Mouse (Mus musculus): Measurements from ENCODE around the gene Dnah17. TPM values are rescaled to one million over a fixed set of nuclear protein-coding genes. Genes with fewer than 3 reads are reported as not detected.
A peak's percentile ranks its signal among the peaks of the same experiment; 100 is the strongest.

Dnah17 gene
- total RNA-seq, 2 experiments from 2014 or later, result 0.08 to 0.42 TPM

DNA sequence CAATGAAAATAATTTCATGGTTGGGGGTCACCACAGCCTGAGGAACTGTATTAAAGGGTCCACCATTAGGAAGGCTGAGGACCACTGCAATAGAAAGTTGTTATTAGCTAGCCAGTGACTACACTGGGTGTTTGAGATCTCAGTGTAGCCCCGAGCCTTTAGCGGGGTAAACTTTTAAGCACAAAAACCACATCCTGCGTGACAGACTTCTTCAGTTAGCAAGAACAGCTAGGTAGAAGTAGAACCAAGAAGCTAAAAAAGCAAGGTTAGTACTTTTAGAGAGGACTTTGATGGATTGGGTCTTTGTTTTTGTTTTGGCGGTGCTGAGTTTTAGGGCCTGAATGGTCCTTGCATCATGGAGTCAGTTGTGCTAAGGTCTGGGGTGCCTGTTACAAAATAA is 13.3 kb upstream of the Dnah17 start:
- no peak for DNase-seq (ENCODE audit: low spot score in 2 of 2)

DNA sequence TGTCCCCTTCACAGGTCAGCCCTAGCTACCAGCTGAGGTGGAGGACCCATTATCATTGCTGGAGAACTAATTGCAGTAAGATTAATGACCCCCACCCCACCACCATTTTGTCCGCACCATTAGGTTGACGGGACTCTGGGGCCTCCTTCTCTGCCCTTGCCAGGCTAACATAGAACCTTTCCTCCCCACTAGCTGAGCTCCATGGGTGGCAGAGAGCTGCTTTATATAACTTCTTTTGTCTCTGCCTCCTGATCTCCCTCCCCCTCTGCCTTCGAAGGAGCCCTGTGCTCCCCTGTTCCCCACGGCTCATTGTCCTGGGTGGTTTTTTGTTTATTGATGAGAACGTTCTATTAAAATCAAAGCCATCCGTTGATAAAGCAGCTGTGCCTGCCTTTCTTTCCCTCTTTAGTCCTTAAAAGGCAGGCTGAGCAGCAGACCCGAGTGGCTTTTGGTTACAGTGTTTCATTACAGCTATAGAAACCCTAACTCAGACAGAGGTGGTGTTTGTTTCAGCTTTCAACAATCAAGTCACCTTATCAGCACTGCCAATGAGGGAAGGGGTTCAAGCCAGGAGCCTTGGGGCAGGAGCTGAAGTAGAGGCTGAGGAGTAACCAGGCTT is 12.2 kb upstream of the Dnah17 start:
- DNase-seq (ENCODE audit: low spot score in 2 of 2), result no peak

DNA sequence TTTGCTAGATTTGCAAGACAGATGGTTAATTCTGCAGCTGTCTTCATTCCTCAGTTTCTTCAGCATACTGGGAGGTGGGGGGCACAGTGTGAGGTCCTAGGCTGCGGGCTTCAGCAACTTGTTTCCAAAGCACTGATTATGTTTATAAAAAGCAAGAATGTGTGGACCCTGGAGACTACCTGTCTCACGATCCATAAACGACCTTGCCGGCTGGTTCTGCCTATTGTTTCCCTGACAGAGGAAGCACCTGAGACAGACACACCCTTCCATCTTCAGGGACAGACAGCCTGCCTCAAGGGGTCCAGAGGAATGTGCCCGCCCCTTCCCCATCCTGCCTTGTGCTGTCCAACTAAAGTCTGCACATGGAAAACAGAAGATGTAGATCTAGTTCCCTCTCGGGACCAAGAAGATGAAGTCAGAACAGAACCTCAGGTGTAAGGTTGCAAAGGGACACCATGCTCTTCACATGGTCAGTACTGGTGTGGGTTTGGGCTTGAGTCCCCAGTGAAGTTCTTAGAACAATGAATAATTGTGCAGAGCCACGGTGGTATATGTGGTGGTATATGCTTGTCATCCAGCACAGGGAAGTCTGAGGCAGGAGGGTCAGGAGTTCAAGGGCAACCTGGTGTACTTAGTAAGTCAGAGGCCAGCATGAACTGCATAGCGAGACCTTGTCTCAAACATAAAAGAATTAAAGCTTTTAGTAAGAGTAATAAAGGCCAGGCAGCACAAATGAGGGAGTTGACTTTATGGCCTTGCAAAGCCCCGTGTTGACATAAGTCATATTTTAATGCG is 10.5 kb upstream of the Dnah17 start:
- DNase-seq (ENCODE audit: low spot score in 2 of 2), result no peak

DNA sequence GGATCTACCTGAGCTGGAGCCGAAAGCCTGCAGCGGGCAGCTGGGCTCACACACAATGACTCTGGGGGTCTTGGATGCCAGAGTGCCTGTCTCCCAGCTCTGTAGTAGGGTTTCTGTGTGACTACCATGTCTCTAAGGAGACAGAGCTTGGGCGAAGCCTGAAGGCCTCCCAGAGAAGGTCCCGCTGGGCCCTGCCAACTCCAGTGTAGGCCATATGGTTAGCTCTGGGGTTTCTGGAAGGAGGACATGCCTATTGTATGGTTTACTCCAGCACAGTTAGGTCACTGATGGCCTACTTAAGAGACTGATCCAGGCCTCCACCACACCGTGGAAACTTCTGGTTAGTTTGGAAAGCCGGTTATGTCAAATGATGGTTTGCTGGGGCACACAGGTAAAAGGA is 7.9 kb upstream of the Dnah17 start:
- DNase-seq (ENCODE audit: low spot score in 2 of 2), result no peak

DNA sequence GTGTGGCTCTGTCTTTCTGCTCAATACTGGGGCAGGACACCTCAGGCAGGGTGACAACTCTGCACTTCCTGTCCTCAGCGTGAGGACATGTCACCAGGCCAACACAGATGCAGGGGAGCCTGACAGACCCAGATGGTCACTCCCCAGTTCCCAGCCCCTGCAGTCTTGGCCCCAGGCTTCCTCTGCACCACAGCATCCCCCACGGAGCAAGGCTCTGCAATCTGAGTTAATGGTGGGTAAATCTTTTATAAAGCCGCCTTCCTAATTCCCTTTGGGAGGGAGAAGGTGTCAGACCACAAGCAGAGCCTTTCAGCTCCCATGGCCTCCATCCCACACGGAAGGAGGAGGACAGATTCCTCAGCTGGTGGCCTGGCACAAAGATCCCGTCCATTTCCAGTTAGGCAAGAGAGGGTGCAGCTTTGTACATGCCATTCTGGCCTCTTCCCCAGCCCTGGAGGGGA is 5.8 kb upstream of the Dnah17 start:
- no peak for DNase-seq (ENCODE audit: low spot score in 2 of 2)

DNA sequence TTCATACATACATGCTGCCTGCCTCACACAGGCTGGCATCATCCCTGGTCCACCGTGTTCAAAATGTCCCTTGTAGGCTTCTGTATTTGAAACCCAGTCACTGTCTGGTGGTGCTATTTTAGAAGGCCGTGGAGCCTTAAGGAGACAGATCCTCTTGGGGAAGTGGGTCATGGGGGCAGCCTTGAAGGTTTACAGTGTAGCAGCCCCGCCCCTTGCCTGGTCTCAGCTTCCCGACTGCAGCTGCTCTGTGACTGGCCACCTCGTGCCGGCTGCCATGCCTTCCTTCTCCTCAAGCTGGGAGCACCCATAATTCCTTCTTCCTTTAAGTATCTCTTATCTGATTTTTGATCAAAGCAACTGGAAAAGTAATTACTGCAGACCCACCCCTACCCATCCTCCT is 4.8 kb upstream of the Dnah17 start:
- DNase-seq (ENCODE audit: low spot score in 2 of 2), result no peak

DNA sequence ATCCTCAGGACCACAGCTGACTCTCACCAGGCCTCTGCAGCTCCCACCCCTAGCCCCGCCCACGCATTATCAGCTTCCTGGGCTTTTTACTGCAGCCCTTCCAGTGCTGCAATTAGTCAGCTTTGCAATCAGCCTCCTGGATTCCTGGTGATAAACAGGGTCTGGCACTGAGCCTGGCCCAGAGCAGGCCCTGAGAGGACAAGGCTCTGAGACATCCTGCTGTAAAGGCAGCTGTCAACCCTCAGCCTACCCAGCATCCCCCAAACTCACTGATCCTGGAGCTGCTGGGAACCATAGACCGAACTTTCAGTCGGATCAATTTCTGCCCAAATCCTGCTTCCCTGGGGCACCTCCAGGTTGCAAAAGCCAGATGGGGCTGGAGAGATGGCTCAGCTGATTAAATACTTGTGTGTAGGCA is 3.3 kb upstream of the Dnah17 start:
- no peak for DNase-seq (ENCODE audit: low spot score in 2 of 2)

DNA sequence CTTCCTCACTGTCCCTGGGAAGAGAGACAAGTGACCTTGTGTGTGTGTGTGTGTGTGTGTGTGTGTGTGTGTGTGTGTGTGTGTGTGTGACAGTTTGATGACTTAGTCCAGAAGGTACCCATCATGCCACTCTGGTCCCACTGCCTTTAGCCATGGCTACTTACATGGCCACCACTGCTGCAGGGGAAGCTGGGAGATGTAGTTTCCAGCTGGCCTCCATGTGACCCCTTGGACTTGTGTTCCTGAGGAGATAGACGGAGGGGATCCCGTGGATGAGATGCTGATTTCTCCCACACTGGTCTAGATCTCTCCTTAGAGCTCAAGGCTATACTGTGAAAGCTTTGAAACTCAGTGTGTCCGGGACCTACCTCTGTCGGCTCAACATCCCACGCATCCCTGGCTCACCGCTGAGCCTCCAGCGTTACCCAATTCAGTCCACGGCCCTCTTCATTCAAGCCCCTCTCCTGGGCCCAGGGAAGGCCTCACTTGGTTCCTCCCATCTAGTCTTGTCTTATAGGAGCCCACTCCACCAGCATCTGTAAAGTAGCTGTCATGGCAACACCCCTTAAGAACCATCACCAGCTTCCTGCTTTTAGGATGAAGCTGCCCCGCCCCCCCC is 2.8 kb upstream of the Dnah17 start:
- no peak for DNase-seq (ENCODE audit: low spot score in 2 of 2)

DNA sequence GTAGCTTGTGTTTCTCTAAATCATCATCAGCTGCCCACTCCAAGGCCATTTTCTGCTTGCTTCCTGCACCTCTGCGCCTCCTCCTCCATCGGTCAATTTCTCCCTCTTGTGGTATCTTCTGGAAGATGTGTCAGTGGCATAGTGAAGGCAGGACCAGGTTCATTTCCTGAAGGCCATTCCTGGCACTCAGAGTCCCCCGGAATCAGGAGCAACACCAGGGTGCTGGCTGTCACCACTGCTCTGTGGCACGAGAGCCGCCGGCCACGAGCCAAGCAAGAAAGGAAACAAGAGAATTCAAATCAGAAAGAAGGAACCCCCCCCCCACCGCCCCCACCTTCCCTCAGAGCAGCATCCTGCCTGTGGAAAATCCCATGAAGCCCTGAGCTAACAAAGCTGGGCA is 1.7 kb upstream of the Dnah17 start:
- DNase-seq (ENCODE audit: low spot score in 2 of 2), result no peak

DNA sequence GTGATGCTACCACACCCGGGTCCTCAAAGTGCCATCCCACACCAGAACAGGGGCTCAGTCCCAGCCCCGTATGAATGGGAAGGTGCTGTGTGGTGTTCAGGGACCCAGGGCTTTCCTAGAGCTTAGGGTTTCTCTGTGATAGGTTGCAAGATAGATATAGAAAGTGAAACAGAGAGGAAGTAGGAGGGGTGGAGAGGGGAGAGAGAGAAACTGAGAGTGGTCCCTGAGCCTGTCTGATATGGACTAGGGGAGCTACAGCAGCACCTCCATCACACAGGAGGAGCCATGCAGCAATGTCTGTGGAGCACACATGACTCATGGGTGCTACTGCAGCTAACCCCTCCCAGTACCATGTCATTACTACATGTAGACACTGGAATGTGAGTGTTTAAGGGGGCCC is 622 bp downstream of the Dnah17 start:
- no peak for DNase-seq (ENCODE audit: low spot score in 2 of 2)

DNA sequence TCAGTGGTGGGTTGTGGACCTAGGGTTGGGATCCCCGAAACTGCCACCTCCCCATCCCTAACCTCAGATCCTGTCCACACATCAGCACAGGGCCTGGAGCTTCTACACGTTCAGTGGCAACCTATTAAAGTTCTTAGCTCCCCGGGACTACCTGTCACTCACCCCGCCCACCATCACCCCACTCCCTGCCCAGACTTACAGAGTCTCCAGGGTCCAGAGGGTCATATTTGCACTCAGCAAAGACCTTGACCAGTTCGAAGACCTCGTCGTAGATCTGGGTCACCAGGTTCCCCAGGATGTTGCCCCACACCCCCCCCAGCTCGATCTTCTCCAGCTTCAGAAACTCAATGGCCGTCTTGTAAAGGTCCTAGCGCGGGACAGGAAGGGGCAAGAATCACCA is 8.8 kb downstream of the Dnah17 start:
- DNase-seq (ENCODE audit: low spot score in 2 of 2), result no peak

DNA sequence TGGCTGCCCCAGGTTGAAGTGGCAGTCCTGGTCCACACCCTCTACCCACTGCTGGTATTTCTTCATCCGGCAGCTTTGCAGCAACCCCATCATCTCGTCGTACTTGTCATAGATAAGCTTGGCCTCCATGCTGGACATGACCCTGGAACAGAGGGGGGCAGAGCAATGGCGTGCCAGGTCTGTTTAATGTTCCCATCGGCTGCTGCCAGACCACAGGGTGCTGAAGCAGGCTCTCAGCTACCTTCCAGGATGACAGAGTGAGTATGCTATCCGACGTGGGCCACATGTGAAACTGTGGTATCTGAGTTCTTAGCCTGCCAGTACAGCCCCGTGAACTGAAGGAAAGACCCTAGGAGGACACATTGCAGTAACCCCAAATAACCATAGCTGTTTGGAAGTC is 11.7 kb downstream of the Dnah17 start:
- no peak for DNase-seq (ENCODE audit: low spot score in 2 of 2)

DNA sequence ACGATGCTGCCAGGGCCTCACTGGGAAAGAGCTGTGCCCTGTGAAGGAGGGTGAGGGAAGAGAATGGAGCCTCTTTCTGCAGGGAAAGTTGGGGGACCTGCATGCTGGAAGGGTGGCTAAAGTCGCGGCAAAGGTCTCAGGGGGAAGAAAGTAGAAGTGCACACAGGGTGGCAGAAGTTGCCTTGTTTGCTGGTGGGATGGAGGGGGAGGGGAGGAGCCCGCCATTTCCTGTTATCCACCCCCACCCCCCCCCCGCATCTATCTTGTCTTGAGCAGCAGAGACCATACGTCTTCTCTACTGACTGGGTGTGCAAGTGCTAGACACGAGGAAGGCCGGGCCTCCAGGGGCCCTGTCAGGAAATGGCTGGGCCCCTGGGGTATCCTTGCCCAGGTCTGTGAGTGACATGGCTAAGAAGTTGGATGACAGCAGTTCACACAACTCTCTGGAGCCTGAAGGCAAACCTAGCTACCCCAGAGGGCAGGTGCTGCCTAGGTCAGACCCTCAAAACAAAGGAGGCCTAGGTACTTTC is 15.8 kb downstream of the Dnah17 start:
- no peak for DNase-seq (ENCODE audit: low spot score in 2 of 2)

DNA sequence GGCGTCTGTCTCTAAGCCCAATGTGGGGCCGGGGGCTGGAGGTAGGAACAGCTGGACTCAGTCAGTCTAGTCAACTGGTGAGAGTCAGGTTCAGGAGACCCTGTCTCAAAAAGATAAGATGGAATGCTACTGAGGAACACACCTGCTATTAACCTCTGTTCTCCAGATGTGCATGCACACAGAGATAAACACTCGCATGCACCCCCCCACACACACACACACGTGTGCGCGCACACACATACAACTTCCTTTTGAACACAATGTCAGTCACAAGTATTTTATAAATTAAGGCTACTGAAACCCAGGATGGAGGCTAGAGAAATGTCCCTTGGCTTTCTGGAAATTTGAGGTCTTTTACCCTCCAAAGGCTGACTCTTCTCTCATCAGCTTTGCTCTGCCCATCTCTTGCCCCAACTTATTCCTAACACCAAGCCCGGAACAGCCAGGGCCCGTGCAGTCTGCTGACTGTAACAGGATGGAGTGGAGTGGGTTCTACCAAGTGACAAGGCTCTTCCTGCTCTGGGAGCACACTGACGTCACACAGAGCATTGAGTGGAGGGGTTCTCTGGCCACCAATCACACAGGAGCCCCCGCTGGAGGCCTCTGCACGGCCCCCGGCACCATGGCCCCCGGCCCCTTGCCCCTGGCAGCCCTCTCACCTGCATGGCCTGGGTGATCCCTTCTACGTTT is 16.8 kb downstream of the Dnah17 start:
- DNase-seq (ENCODE audit: low spot score in 2 of 2), result no peak

DNA sequence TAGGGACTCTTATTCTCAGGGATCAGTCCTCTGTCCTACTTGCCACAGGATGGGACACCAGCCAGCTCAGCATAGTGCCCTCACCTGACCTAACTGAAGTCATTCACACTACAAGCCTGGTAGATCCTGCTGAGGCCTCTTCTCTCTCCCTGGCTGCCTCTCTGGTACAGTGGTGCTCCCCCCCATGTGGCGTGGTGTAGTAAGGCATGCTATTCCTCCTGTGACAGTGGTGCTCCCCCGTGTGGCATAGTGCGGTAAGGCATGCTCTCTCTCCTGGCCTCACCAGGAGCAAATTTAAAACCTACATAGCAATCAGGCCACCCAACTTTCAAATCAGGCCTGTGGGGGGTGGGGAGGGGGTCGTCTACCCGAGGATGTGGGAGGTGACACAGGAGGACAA is 26.4 kb downstream of the Dnah17 start:
- peak; percentile 72 to 75 for DNase-seq (ENCODE audit: low spot score in 2 of 2)

DNA sequence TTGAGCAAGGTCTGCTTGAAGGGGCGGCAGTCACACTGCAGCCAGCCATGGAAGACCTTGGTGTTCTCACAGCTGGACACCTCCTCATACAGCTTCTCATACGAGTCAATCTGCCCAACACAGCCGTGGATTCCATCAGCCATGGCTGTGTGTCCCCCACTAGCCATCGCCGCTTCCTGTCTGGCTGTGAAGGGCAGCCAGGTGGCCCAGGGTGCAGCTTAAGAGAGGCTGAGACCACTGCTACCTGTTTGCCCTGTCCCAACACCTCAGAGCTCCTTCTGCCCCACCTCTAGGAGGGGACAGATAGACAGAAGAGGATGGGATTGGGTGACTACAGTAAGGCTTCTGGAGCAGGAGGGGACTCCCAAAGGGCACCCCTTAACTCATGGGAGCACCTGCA is 27.1 kb downstream of the Dnah17 start:
- no peak for DNase-seq (ENCODE audit: low spot score in 2 of 2)

DNA sequence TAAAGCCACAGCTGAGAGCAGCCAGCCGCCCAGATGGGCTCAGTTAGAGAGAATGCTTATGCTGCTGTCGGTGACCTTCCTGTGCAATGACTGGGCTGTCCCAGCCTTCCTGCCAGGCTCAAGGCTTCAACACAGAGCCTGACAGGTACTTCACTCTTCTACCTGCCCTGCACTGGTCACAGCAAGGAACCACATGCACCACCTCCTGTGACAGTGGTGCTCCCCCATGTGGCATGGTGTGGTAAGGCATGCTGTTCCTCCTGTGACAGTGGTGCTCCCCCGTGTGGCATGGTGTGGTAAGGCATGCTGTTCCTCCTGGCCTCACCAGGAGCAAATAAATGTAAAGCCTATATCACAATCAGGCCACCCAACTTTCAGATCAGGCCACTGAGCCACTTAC is 27.6 kb downstream of the Dnah17 start:
- DNase-seq (ENCODE audit: low spot score in 2 of 2), result peak; percentile 74 to 84

DNA sequence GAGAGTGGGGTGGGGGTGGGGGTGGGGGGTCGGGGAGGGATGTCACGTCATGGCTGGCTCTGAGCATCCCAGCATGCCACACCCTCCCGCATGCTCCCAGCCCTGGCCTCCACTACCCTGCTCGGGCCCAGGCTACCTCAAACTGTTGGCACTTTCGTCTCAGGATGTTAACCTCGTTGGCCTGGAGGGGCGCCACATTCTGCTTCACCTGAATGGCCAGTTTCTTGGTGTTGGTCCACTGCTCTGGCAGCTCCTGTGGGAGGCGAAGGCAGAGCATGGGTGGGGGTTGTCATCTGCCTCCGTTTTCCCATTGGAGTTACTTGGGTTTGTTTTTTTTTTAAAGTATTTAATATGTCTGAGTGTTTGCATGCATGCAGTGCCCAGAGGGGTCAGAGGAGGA is 29.3 kb downstream of the Dnah17 start:
- no peak for DNase-seq (ENCODE audit: low spot score in 2 of 2)

DNA sequence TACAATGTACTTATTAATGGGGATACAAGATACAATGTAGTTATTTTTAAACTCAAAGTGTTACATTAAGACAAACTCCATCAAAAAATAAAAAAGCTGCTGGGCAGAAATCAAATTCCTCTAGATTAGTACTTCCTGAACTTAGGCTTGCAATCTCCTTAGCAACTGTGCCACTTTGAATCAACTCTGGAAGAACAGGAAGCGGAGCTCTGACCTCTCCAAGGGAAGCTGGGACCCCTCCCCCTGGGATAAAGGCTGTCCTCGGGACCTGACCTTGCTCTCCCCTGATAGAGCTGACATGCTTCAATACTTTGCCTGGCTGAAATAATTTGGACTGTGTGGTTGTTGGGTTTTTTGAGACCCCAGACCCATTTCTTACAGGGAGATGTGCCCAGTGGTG is 33.7 kb downstream of the Dnah17 start:
- DNase-seq (ENCODE audit: low spot score in 2 of 2), result no peak

DNA sequence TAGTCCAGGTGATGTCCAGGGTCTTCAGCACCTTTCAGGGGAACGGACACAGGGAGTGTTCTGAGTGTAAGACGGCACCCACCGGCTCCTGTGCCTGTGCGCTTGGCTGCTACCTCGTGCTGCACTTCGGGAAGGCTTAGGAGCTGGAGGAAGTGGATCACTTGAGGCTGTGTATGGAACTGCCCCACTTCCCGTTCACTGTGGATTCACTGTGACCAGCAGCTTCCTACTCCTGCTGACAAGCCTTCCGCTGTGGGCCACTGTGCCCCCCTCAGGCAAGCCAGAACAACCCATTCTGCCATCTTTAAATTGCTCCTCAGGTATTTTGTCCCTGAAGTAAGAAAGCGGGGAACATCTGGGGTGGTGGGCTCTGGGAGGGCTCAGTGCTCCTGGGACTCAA is 35.4 kb downstream of the Dnah17 start:
- no peak for DNase-seq (ENCODE audit: low spot score in 2 of 2)

DNA sequence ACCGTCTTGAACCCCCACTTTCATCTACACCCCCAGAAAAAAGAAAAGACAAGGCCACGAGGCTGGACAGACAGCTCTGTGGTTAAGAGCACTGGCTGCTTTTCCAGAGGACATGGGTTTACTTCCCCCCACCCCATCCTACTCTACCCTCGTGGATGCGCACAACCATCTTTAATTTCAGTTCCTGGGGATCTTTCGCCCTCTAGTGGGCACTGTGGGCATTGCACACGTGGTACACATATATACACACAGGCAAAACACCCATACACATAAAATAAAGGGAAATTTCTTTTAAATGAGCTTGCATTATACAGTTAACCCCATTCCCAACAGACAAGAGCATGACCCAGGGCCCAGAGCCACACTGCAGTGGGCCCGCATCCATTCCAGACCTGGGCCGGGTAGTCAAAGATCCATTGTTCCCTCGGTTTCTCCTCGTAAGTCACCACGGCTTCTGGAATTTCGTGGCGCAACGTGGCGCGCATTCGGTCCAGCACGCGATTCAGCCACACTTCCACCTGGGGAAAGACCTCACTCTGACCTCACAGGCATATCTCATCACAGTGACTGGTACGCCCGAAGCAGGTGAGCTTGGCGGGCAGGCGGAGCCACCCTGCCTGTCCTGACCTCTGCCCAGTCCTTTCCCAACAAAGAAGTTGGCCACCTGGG is 39.3 kb downstream of the Dnah17 start:
- no peak for DNase-seq (ENCODE audit: low spot score in 2 of 2)
